Mouse (Mus musculus) midbrain, postnatal 0 days (tissue): Measurements from ENCODE around the gene Wipf3. TPM values are rescaled to one million over a fixed set of nuclear protein-coding genes. Genes with fewer than 3 reads are reported as not detected.

Experiments used
- ATAC-seq: fragments of 200-750 bp; cut with Nextera tagmentation; 2 replicates; pipeline ENCODE4 v1.8.0; 2017; ENCODE audit warnings: moderate number of reproducible peaks, mild to moderate bottlenecking, moderate TSS enrichment, moderate library complexity; ENCODE audit not compliant: low FRiP score
- DNase-seq: peaks from one replicate; pipeline ENCODE4 v3.0.0-alpha.2; 2015; ENCODE audit warnings: low spot score
- H3K27ac ChIP-seq: fragments of 300-500 bp; sonication (generic); 2 replicates; pipeline ENCODE4 v1.5.1; 2014; ENCODE audit warnings: low read depth, mild to moderate bottlenecking, low read length, mixed read lengths
- H3K27me3 ChIP-seq: fragments of 300-500 bp; sonication (generic); 2 replicates; pipeline ENCODE4 v1.6.1; 2014; ENCODE audit warnings: low read length, control low read depth, mixed read lengths; ENCODE audit not compliant: insufficient read depth
- H3K36me3 ChIP-seq: fragments of 300-500 bp; sonication (generic); 2 replicates; pipeline ENCODE4 v1.6.1; 2014; ENCODE audit warnings: low read length, control low read depth, mixed read lengths; ENCODE audit not compliant: insufficient read depth
- H3K4me1 ChIP-seq: fragments of 300-500 bp; sonication (generic); 2 replicates; pipeline ENCODE4 v1.6.1; 2014; ENCODE audit warnings: mild to moderate bottlenecking, control low read depth, antibody characterized with exemption, low read length, mixed read lengths; ENCODE audit not compliant: insufficient read depth
- H3K4me2 ChIP-seq: fragments of 300-500 bp; sonication (generic); 2 replicates; pipeline ENCODE4 v1.6.1; 2014; ENCODE audit warnings: low read depth, mild to moderate bottlenecking, low read length, mixed read lengths; ENCODE audit not compliant: poor library complexity, severe bottlenecking
- H3K4me3 ChIP-seq: fragments of 300-500 bp; sonication (generic); 2 replicates; pipeline ENCODE4 v1.5.1; 2014; ENCODE audit warnings: low read depth, mild to moderate bottlenecking, low read length, moderate library complexity
- H3K9ac ChIP-seq: fragments of 300-500 bp; sonication (generic); replicated peaks from 2 replicates; pipeline ENCODE4 v1.6.1; 2014; ENCODE audit warnings: mild to moderate bottlenecking, low read length, moderate library complexity, mixed read lengths; ENCODE audit not compliant: poor library complexity, severe bottlenecking
- H3K9me3 ChIP-seq: fragments of 300-500 bp; sonication (generic); 2 replicates; pipeline ENCODE4 v1.6.1; 2016; ENCODE audit warnings: low read length, control low read depth
- CTCF ChIP-seq: IDR thresholded peaks from 2 replicates; pipeline ENCODE4 v1.5.1; 2016; ENCODE audit warnings: antibody characterized with exemption, mild to moderate bottlenecking
- WGBS: fragments of 180-500 bp; shearing (Covaris S2); extraction: QIAGEN DNeasy Blood & Tissue Kit; methylation state at CpG from one replicate; pipeline ENCODE4 v1.1.7; 2014; 5-methylcytosine and 5-hydroxymethylcytosine counted together
- polyA plus RNA-seq: library from polyadenylated mRNA; unstranded; fragments of >200 nt; fragmentation: Nextera tagmentation; extraction: Ambion mirVana; gene quantifications from 2 replicates; pipeline ENCODE4 v1.2.1, GENCODE M21; 2015
- total RNA-seq: library from RNA; depleted of rRNA; stranded (reverse); fragments of >200 nt; gene quantifications from 2 replicates; pipeline ENCODE4 v1.2.3, GENCODE M21; 2014

The Wipf3 gene
- total and polyA plus RNA-seq, 2 experiments from 2014 or later, result 1.7 to 5.9 TPM

GRCm38 (mm10) chr6:54387044-54387443 lies 42.4 kb upstream of the Wipf3 start:
- H3K27ac ChIP-seq, result no peak overlapping the region
- no peaks in the 10 kb centered on the region for H3K36me3 ChIP-seq
- H3K27me3 ChIP-seq, result no peaks in the 10 kb centered on the region
- 91% methylated on average over 3 of the region's 3 CpGs for WGBS
- H3K9ac ChIP-seq, result no peak overlapping the region
- no peak overlapping the region for H3K4me2 ChIP-seq
- no peak for ATAC-seq
- TF ChIP-seq CTCF, result no peak
- DNase-seq, result no peak
- 0 out of 2 replicates have a peak, but pooled peaks cover 4% of the 10 kb centered on the region for H3K4me1 ChIP-seq
- H3K4me3 ChIP-seq, result no peak overlapping the region
- H3K9me3 ChIP-seq, result no peaks in the 10 kb centered on the region

- WGBS, result 72% methylated on average over 5 of the region's 5 CpGs
- no peak overlapping the region for H3K9ac ChIP-seq
- H3K9me3 ChIP-seq, result no peaks in the 10 kb centered on the region
- H3K4me1 ChIP-seq, result 0 out of 2 replicates have a peak, but pooled peaks cover 4% of the 10 kb centered on the region
- ATAC-seq, result no peak
- no peak for TF ChIP-seq CTCF
- H3K27me3 ChIP-seq, result no peaks in the 10 kb centered on the region
- H3K27ac ChIP-seq, result no peak overlapping the region
- no peak overlapping the region for H3K4me3 ChIP-seq
- H3K36me3 ChIP-seq, result no peaks in the 10 kb centered on the region
- no peak for DNase-seq
- H3K4me2 ChIP-seq, result no peak overlapping the region
Observed at GRCm38 (mm10) chr6:54387751-54388150, 41.7 kb upstream of the Wipf3 start.

- H3K4me2 ChIP-seq, result no peak overlapping the region
- 0 out of 2 replicates have a peak, but pooled peaks cover 4% of the 10 kb centered on the region for H3K4me1 ChIP-seq
- ATAC-seq (no peak), DNase-seq (no peak)
- H3K9me3 ChIP-seq, result no peaks in the 10 kb centered on the region
- no peak overlapping the region for H3K27ac ChIP-seq
- 81% methylated on average over 7 of the region's 7 CpGs for WGBS
- no peak overlapping the region for H3K9ac ChIP-seq
- no peak for TF ChIP-seq CTCF
- no peaks in the 10 kb centered on the region for H3K27me3 ChIP-seq
- H3K4me3 ChIP-seq, result no peak overlapping the region
- no peaks in the 10 kb centered on the region for H3K36me3 ChIP-seq
Observed at GRCm38 (mm10) chr6:54388690-54389275, 40.6 kb upstream of the Wipf3 start.

GRCm38 (mm10) chr6:54391765-54392164 lies 37.6 kb upstream of the Wipf3 start:
- TF ChIP-seq CTCF, result peak; percentile 92
- H3K9me3 ChIP-seq, result no peaks in the 10 kb centered on the region
- H3K9ac ChIP-seq, result no peak overlapping the region
- H3K4me1 ChIP-seq, result no peaks in the 10 kb centered on the region
- peak overlapping the region; percentile 62 for H3K27ac ChIP-seq
- peak; percentile 87 for DNase-seq
- no peak overlapping the region for H3K4me2 ChIP-seq
- 4% methylated on average over 3 of the region's 3 CpGs for WGBS
- H3K36me3 ChIP-seq, result no peaks in the 10 kb centered on the region
- H3K4me3 ChIP-seq, result no peak overlapping the region
- H3K27me3 ChIP-seq, result no peaks in the 10 kb centered on the region
- ATAC-seq, result no peak

GRCm38 (mm10) chr6:54393886-54394285 lies 35.5 kb upstream of the Wipf3 start:
- ATAC-seq, result no peak
- no peak overlapping the region for H3K4me3 ChIP-seq
- WGBS, result 88% methylated on average over 6 of the region's 6 CpGs

GRCm38 (mm10) chr6:54399194-54399923 lies 30.0 kb upstream of the Wipf3 start:
- TF ChIP-seq CTCF, result no peak
- 39% methylated on average over 11 of the region's 11 CpGs for WGBS
- Histone ChIP-seq H3K36me3 (no peaks in the 10 kb centered on the region), H3K4me1 (0 out of 2 replicates have a peak, but pooled peaks cover 5% of the 10 kb centered on the region), H3K27me3 (no peaks in the 10 kb centered on the region), H3K9me3 (no peaks in the 10 kb centered on the region), H3K9ac (no peak overlapping the region), H3K4me3 (no peak overlapping the region), H3K27ac (no peak overlapping the region), H3K4me2 (no peak overlapping the region)
- no peak for ATAC-seq
- DNase-seq, result peak; percentile 32

More at GRCm38 (mm10) chr6:54393886-54394285, 35.5 kb upstream of the Wipf3 start:
- Histone ChIP-seq H3K9ac (no peak overlapping the region), H3K27ac (no peak overlapping the region), H3K4me2 (no peak overlapping the region), H3K36me3 (no peaks in the 10 kb centered on the region), H3K9me3 (no peaks in the 10 kb centered on the region), H3K4me1 (no peaks in the 10 kb centered on the region), H3K27me3 (no peaks in the 10 kb centered on the region)
- DNase-seq, result no peak
- no peak for TF ChIP-seq CTCF
